Mouse (Mus musculus) frontal cortex, postnatal 10 days (tissue): ENCODE results near the gene 1110051M20Rik.

ENCODE experiments used
- DNase-seq, 2 experiments: peaks; one replicate each; pipeline ENCODE4 v3.0.0; 2022; ENCODE audit warnings: low spot score in 2 of 2, mixed read lengths in 1 of 2

1110051M20Rik gene

GRCm38 (mm10) chr2:91305926-91306325, 138.6 kb downstream of the 1110051M20Rik start:
- DNase-seq = no peak

GRCm38 (mm10) chr2:91302845-91303244, 141.7 kb downstream of the 1110051M20Rik start:
- DNase-seq = no peak

DNA sequence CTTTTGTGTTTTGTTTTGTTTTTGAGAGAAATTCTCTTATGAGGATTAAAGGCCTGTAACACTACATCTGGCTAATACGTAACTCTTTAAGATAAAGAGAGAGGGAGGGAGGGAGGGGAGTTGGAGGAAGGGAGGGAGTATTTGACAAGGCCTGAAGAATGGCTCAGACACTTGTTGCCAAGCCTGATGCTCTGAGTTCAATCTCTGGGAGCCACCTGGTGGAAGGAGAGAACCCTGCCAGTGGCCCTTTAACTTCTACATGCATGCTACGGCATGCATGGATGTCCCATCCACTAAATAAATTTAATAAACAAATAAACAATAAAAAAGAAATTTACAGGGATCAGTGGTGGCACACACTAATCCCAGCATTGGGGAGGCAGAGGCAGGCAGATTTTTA, 142.7 kb downstream of the 1110051M20Rik start:
- no peak for DNase-seq

GRCm38 (mm10) chr2:91300784-91301183, 143.7 kb downstream of the 1110051M20Rik start:
- DNase-seq = no peak

- DNase-seq = no peak
Observed at GRCm38 (mm10) chr2:91299156-91299555, 145.3 kb downstream of the 1110051M20Rik start.

GRCm38 (mm10) chr2:91295895-91296294, 148.6 kb downstream of the 1110051M20Rik start:
- DNase-seq = no peak

DNA sequence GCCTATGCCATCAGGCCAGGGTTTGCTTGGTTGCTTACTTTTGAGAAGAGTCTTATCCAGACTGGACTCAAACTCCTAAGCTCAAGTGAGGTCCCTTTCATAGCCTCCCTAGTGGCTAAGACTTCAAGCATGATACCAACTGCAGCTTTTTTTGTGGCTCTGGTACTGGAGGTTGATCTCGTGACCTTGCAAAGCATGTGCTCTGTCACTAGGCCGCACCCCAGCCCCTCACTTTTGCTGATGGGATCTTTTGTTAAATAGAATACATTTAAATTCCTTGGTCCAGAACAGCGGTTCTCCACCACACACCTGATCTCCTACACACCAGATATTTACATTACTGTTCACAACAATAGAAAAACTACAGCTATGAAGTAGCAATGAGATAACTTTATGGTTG, 150.3 kb downstream of the 1110051M20Rik start:
- no peak for DNase-seq

GRCm38 (mm10) chr2:91291197-91292007, 153.1 kb downstream of the 1110051M20Rik start:
- DNase-seq = no peak

GRCm38 (mm10) chr2:91287563-91287962, 156.9 kb downstream of the 1110051M20Rik start:
- DNase-seq = no peak

- peak; percentile 45 to 77 for DNase-seq
Observed at GRCm38 (mm10) chr2:91285885-91286505, 158.5 kb downstream of the 1110051M20Rik start.

- DNase-seq = peak; percentile 28 to 51
Observed at GRCm38 (mm10) chr2:91284375-91285199, 159.9 kb downstream of the 1110051M20Rik start.

DNA sequence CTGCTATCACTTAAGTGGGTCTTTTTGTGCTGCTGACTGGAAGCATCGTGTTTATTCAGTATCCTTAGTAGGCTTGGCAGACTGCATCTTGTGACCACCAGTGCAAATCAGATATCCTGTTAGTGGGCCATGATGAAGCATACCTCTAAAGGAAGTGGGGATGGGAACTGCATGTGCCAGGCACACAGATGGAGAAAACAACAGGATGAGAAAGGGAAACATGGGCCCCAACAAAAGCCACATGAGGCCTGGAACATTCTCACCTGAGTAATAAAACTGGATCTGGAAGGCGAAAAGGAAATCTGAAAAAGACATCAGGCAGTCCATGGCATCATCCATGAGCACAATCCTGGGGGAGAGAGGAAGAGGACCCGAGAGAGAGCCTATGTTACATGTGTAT, 160.5 kb downstream of the 1110051M20Rik start:
- no peak for DNase-seq

DNA sequence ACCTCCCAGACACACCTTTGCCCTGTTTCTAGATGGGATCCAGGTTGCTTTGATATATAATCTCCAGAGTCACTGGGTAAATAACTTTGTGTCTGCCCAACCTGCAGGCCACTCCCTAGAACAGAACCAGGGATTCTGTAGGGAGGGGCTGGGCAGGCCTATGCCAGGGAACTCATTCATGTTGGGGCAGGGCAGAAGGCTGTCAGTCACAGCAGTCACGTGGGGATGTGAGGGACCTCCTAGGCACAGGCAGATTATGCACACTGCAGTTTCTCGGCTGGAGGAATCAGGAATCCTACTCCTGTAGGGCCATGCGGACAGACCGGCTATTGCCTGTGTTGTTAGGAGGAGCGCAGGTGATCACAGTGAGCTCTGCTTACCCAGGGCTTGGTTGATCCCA, 163.1 kb downstream of the 1110051M20Rik start:
- DNase-seq = no peak

DNA sequence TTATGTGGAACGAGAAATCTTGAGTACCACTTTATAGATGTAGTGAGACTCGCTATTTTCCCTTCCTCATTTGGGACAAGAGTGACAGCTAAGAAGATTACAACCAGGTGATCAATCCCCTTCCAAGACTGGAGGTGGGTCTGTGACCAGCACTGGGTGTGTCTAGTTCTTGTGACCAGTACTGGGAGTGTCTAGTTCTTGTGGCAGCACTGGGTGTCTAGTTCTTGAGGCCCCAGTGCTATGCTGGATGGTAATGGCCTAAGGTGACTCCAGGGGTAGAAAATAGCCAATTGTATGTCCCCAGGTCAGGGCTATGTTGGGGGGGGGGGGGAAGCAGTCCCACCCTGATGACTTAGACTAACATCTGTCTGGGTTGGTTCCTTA, 165.1 kb downstream of the 1110051M20Rik start:
- no peak for DNase-seq

DNA sequence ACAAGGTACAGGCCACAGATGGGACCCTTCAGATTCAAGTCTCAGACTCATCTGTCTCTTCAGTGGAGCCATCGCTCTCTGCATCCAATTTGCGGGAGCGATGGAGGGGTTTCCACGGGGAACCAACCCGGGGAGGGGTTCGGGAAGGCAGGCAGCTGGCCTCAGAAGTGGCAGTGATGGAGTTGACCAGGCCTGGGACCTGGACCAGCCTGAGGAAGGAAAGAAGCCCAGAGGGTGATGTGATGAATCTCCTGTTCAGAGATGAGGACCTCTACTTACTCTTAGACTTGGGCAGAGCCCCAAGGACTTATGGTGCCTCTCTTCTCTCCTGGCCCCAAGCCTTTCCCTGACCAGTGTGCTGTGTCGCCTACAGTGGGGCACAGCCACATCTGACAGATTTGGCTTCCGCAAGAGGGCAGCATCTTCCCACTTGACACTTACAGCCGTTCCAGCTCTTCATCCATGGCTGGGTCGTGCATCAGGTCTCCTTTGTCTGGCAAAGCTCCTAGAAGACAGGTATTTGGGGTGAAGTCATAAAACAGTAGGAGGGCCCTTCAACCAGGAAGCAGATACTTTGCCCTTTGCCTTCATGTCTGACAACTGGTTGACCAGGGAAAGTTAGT, 165.6 kb downstream of the 1110051M20Rik start:
- peak in 1 of 2 experiments; percentile 56 for DNase-seq

GRCm38 (mm10) chr2:91269687-91270133, 174.8 kb downstream of the 1110051M20Rik start:
- no peak for DNase-seq

- no peak for DNase-seq
Observed at GRCm38 (mm10) chr2:91268706-91269105, 175.8 kb downstream of the 1110051M20Rik start.

- DNase-seq = no peak
Observed at GRCm38 (mm10) chr2:91268042-91268441, 176.5 kb downstream of the 1110051M20Rik start.

GRCm38 (mm10) chr2:91264711-91265681, 179.5 kb downstream of the 1110051M20Rik start, which contains the start of gene Arfgap2:
Arfgap2 (plus strand) TSS chr2:91264974.
- DNase-seq = peak; percentile 98
